Mouse (Mus musculus): ENCODE data around the gene Ank2. TPM values are rescaled to one million over a fixed set of nuclear protein-coding genes. Genes with fewer than 3 reads are reported as not detected.

Gene Ank2
- polyA plus RNA-seq, 1 experiment from 2014 or later: 16.6 TPM

- H3K9me3 ChIP-seq (ENCODE audit: control insufficient read depth, low read length): no peaks in the 10 kb centered on the region
- H3K27me3 ChIP-seq (ENCODE audit: control insufficient read depth, insufficient read depth, low read length): no peaks in the 10 kb centered on the region
- DNase-seq (ENCODE audit: low spot score) (no peak), ATAC-seq (ENCODE audit: insufficient number of reproducible peaks, low FRiP score, low TSS enrichment, low read depth) (no peak)
- H3K4me3 ChIP-seq (ENCODE audit: low read depth, low read length): no peak overlapping the region
- H3K4me2 ChIP-seq (ENCODE audit: low read depth, severe bottlenecking): no peak overlapping the region
- 76% methylated on average over 5 of the region's 5 CpGs for WGBS
- no peak overlapping the region for H3K9ac ChIP-seq (ENCODE audit: low read length)
- H3K27ac ChIP-seq (replicated peaks; ENCODE audit: low read depth, low read length): no peak overlapping the region
- no peaks in the 10 kb centered on the region; the same call in 1 of the 2 replicates for H3K36me3 ChIP-seq (ENCODE audit: control insufficient read depth, insufficient read depth, low read length)
- peaks cover 2% of the 10 kb centered on the region; the same call in 1 of the 2 replicates for H3K4me1 ChIP-seq (ENCODE audit: control insufficient read depth, insufficient read depth, low read length)
Observed at GRCm38 (mm10) chr3:127107281-127107680, 391.9 kb downstream of the Ank2 start.

DNA sequence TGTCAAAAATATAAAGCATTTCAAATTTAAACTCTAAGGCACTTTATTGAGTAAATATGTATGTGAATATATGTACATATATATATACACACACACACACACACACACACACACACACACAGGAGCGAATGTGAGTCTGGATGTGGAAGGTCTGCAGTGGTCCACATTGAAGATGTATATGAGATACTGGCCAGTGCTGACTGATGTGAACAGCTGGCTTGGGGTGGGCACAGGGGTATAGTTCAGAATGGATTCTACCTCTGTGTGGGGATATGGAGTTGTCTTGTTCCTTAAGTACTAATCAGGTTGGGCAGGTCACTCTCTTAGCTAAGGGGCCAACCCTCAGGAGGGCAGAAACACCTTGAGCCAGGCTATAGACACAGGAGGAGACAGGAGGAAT lies 397.8 kb downstream of the Ank2 start:
- WGBS: 87% methylated on average over 1 of the region's 1 CpGs
- Histone ChIP-seq H3K4me2 (ENCODE audit: low read depth, severe bottlenecking) (no peak overlapping the region), H3K27ac (replicated peaks; ENCODE audit: low read depth, low read length) (no peak overlapping the region), H3K9me3 (ENCODE audit: control insufficient read depth, low read length) (no peaks in the 10 kb centered on the region), H3K9ac (ENCODE audit: low read length) (no peak overlapping the region), H3K4me3 (ENCODE audit: low read depth, low read length) (no peak overlapping the region), H3K4me1 (ENCODE audit: control insufficient read depth, insufficient read depth, low read length) (no peaks in the 10 kb centered on the region), H3K36me3 (ENCODE audit: control insufficient read depth, insufficient read depth, low read length) (no peaks in the 10 kb centered on the region), H3K27me3 (ENCODE audit: control insufficient read depth, insufficient read depth, low read length) (no peaks in the 10 kb centered on the region)
- no peak for DNase-seq (ENCODE audit: low spot score)
- ATAC-seq (ENCODE audit: insufficient number of reproducible peaks, low FRiP score, low TSS enrichment, low read depth): no peak

- no peak for ATAC-seq (ENCODE audit: insufficient number of reproducible peaks, low FRiP score, low TSS enrichment, low read depth)
- Histone ChIP-seq H3K4me2 (ENCODE audit: low read depth, severe bottlenecking) (no peak overlapping the region), H3K9me3 (ENCODE audit: control insufficient read depth, low read length) (no peaks in the 10 kb centered on the region), H3K4me1 (ENCODE audit: control insufficient read depth, insufficient read depth, low read length) (no peaks in the 10 kb centered on the region), H3K36me3 (ENCODE audit: control insufficient read depth, insufficient read depth, low read length) (no peaks in the 10 kb centered on the region), H3K9ac (ENCODE audit: low read length) (no peak overlapping the region), H3K27me3 (ENCODE audit: control insufficient read depth, insufficient read depth, low read length) (no peaks in the 10 kb centered on the region), H3K4me3 (ENCODE audit: low read depth, low read length) (no peak overlapping the region), H3K27ac (replicated peaks; ENCODE audit: low read depth, low read length) (no peak overlapping the region)
- WGBS: 97% methylated on average over 1 of the region's 1 CpGs
- no peak for DNase-seq (ENCODE audit: low spot score)
Observed at GRCm38 (mm10) chr3:127097745-127098144, 401.4 kb downstream of the Ank2 start.

- H3K4me2 ChIP-seq (ENCODE audit: low read depth, severe bottlenecking): no peak overlapping the region
- no peaks in the 10 kb centered on the region for H3K9me3 ChIP-seq (ENCODE audit: control insufficient read depth, low read length)
- no peaks in the 10 kb centered on the region for H3K36me3 ChIP-seq (ENCODE audit: control insufficient read depth, insufficient read depth, low read length)
- WGBS: 89% methylated on average over 1 of the region's 1 CpGs
- DNase-seq (ENCODE audit: low spot score) (no peak), ATAC-seq (ENCODE audit: insufficient number of reproducible peaks, low FRiP score, low TSS enrichment, low read depth) (no peak)
- no peak overlapping the region for H3K9ac ChIP-seq (ENCODE audit: low read length)
- no peak overlapping the region for H3K27ac ChIP-seq (replicated peaks; ENCODE audit: low read depth, low read length)
- H3K4me3 ChIP-seq (ENCODE audit: low read depth, low read length): no peak overlapping the region
- H3K4me1 ChIP-seq (ENCODE audit: control insufficient read depth, insufficient read depth, low read length): no peaks in the 10 kb centered on the region
- no peaks in the 10 kb centered on the region for H3K27me3 ChIP-seq (ENCODE audit: control insufficient read depth, insufficient read depth, low read length)
Observed at GRCm38 (mm10) chr3:127097106-127097505, 402.0 kb downstream of the Ank2 start.

GRCm38 (mm10) chr3:127093631-127094030 lies 405.5 kb downstream of the Ank2 start:
- H3K27me3 ChIP-seq (ENCODE audit: control insufficient read depth, insufficient read depth, low read length): no peaks in the 10 kb centered on the region
- no peak overlapping the region for H3K4me2 ChIP-seq (ENCODE audit: low read depth, severe bottlenecking)
- no peaks in the 10 kb centered on the region for H3K9me3 ChIP-seq (ENCODE audit: control insufficient read depth, low read length)
- no peaks in the 10 kb centered on the region for H3K4me1 ChIP-seq (ENCODE audit: control insufficient read depth, insufficient read depth, low read length)
- H3K9ac ChIP-seq (ENCODE audit: low read length): no peak overlapping the region
- ATAC-seq (ENCODE audit: insufficient number of reproducible peaks, low FRiP score, low TSS enrichment, low read depth): no peak
- no peak overlapping the region for H3K27ac ChIP-seq (replicated peaks; ENCODE audit: low read depth, low read length)
- no peaks in the 10 kb centered on the region for H3K36me3 ChIP-seq (ENCODE audit: control insufficient read depth, insufficient read depth, low read length)
- 90% methylated on average over 4 of the region's 4 CpGs for WGBS
- no peak for DNase-seq (ENCODE audit: low spot score)
- no peak overlapping the region for H3K4me3 ChIP-seq (ENCODE audit: low read depth, low read length)

DNA sequence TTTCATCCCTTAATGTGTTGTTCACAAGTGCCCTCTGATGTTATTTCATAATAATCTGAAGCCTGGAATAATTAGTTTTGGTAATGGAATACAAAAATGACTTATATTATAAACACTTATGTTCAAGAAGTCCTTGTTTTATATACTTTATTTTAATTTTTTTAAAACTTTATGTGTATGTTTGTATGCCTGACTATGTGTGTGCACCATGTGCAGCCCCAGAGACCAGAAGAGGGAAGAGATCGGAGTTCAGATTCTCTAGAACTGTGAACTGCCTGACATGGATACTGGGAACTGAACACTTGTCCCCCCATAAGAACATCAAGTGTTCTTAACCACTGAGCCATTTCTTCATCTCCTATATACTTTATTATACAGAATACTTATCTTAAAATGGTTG lies 411.6 kb downstream of the Ank2 start:
- ATAC-seq (ENCODE audit: insufficient number of reproducible peaks, low FRiP score, low TSS enrichment, low read depth) (no peak), DNase-seq (ENCODE audit: low spot score) (no peak)
- Histone ChIP-seq H3K9ac (ENCODE audit: low read length) (no peak overlapping the region), H3K4me3 (ENCODE audit: low read depth, low read length) (no peak overlapping the region), H3K36me3 (ENCODE audit: control insufficient read depth, insufficient read depth, low read length) (no peaks in the 10 kb centered on the region), H3K27me3 (ENCODE audit: control insufficient read depth, insufficient read depth, low read length) (no peaks in the 10 kb centered on the region), H3K9me3 (ENCODE audit: control insufficient read depth, low read length) (no peaks in the 10 kb centered on the region), H3K4me1 (ENCODE audit: control insufficient read depth, insufficient read depth, low read length) (no peaks in the 10 kb centered on the region), H3K27ac (replicated peaks; ENCODE audit: low read depth, low read length) (no peak overlapping the region), H3K4me2 (ENCODE audit: low read depth, severe bottlenecking) (no peak overlapping the region)
- 95% methylated on average over 1 of the region's 1 CpGs for WGBS

DNA sequence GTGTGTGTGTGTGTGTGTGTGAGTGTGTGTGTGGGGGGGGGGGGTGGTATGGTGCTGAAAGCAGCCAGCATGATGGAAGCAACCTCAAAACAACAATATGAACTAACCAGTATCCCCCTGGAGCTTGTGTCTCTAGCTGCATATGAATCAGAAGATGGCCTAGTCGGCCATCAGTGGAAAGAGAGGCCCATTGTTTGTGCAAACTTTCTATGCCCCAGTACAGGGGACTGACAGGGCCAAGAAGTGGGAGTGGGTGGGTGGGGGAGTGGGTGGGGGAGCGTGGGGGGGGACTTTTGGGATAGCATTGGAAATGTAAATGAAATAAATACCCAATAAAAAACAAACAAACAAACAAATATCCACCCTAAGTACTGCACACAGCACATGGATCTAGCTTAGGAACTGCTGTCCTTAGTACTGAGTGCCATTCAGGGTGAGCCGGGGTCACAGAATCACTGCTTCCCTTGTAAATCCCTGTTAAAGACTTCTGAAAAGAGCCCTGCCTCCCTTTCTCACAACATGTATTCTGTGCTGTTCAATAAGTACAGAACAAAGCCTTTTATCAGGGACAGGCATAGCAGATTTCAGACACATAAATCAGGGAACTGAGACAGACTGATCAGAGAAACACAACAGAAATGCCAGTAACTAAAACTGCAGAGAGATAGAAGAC lies 412.2 kb downstream of the Ank2 start:
- no peak overlapping the region for H3K27ac ChIP-seq (replicated peaks; ENCODE audit: low read depth, low read length)
- no peak overlapping the region for H3K9ac ChIP-seq (ENCODE audit: low read length)
- no peak overlapping the region for H3K4me2 ChIP-seq (ENCODE audit: low read depth, severe bottlenecking)
- H3K4me1 ChIP-seq (ENCODE audit: control insufficient read depth, insufficient read depth, low read length): no peaks in the 10 kb centered on the region
- ATAC-seq (ENCODE audit: insufficient number of reproducible peaks, low FRiP score, low TSS enrichment, low read depth): no peak
- WGBS: 81% methylated on average over 3 of the region's 3 CpGs
- no peaks in the 10 kb centered on the region for H3K27me3 ChIP-seq (ENCODE audit: control insufficient read depth, insufficient read depth, low read length)
- DNase-seq (ENCODE audit: low spot score): no peak
- H3K36me3 ChIP-seq (ENCODE audit: control insufficient read depth, insufficient read depth, low read length): no peaks in the 10 kb centered on the region
- no peak overlapping the region for H3K4me3 ChIP-seq (ENCODE audit: low read depth, low read length)
- no peaks in the 10 kb centered on the region for H3K9me3 ChIP-seq (ENCODE audit: control insufficient read depth, low read length)

GRCm38 (mm10) chr3:127077369-127077768 lies 421.8 kb downstream of the Ank2 start:
- H3K27ac ChIP-seq (replicated peaks; ENCODE audit: low read depth, low read length): no peak overlapping the region
- no peak for ATAC-seq (ENCODE audit: insufficient number of reproducible peaks, low FRiP score, low TSS enrichment, low read depth)
- no peaks in the 10 kb centered on the region for H3K4me1 ChIP-seq (ENCODE audit: control insufficient read depth, insufficient read depth, low read length)
- no peaks in the 10 kb centered on the region for H3K36me3 ChIP-seq (ENCODE audit: control insufficient read depth, insufficient read depth, low read length)
- no peaks in the 10 kb centered on the region for H3K9me3 ChIP-seq (ENCODE audit: control insufficient read depth, low read length)
- H3K27me3 ChIP-seq (ENCODE audit: control insufficient read depth, insufficient read depth, low read length): no peaks in the 10 kb centered on the region
- no peak for DNase-seq (ENCODE audit: low spot score)
- H3K4me3 ChIP-seq (ENCODE audit: low read depth, low read length): no peak overlapping the region
- WGBS: 93% methylated on average over 5 of the region's 5 CpGs
- H3K4me2 ChIP-seq (ENCODE audit: low read depth, severe bottlenecking): no peak overlapping the region
- no peak overlapping the region for H3K9ac ChIP-seq (ENCODE audit: low read length)

Data from limb, embryonic 11.5 days (tissue).